Mouse (Mus musculus): ENCODE measurements around the gene Tesc. TPM values are rescaled to one million over a fixed set of nuclear protein-coding genes. Genes with fewer than 3 reads are reported as not detected.

The Tesc gene
- total and polyA plus RNA-seq, 3 experiments = not detected

- no peak for DNase-seq (ENCODE audit: low spot score)
- Histone ChIP-seq H3K27me3 (ENCODE audit: insufficient read depth, low read length) (no peaks in the 10 kb centered on the region), H3K9me3 (replicated peaks) (peaks cover 24% of the 10 kb centered on the region), H3K4me3 (ENCODE audit: low read depth, low read length) (no peak overlapping the region), H3K4me1 (ENCODE audit: insufficient read depth, low read depth, low read length) (no peaks in the 10 kb centered on the region), H3K36me3 (replicated peaks) (no peaks in the 10 kb centered on the region)
- ATAC-seq (ENCODE audit: extremely low read depth, insufficient number of reproducible peaks, low FRiP score, poor library complexity, severe bottlenecking) = no peak
- TF ChIP-seq TAL1 (conservative IDR thresholded peaks at IDR 0.05; ENCODE audit: low read depth, low read length) (no peak), CTCF (IDR thresholded peaks at IDR 0.05; ENCODE audit: low read depth, low read length) (no peak), GATA2 (IDR thresholded peaks at IDR 0.05; ENCODE audit: borderline replicate concordance, low read depth, low read length) (no peak), GATA1 (IDR thresholded peaks at IDR 0.05; ENCODE audit: borderline replicate concordance, low read length) (no peak), POLR2AphosphoS5 (IDR thresholded peaks at IDR 0.05; ENCODE audit: insufficient replicate concordance, low read depth, low read length) (no peak)
Observed at GRCm38 (mm10) chr5:118045385-118045784, 17.8 kb downstream of the Tesc start.

- Histone ChIP-seq H3K9me3 (replicated peaks) (peaks cover 24% of the 10 kb centered on the region), H3K4me1 (ENCODE audit: insufficient read depth, low read depth, low read length) (no peaks in the 10 kb centered on the region), H3K4me3 (ENCODE audit: low read depth, low read length) (no peak overlapping the region), H3K36me3 (replicated peaks) (no peaks in the 10 kb centered on the region), H3K27me3 (ENCODE audit: insufficient read depth, low read length) (no peaks in the 10 kb centered on the region)
- ATAC-seq (ENCODE audit: extremely low read depth, insufficient number of reproducible peaks, low FRiP score, poor library complexity, severe bottlenecking) (no peak), DNase-seq (ENCODE audit: low spot score) (no peak)
- TF ChIP-seq CTCF (IDR thresholded peaks at IDR 0.05; ENCODE audit: low read depth, low read length) (no peak), POLR2AphosphoS5 (IDR thresholded peaks at IDR 0.05; ENCODE audit: insufficient replicate concordance, low read depth, low read length) (no peak), GATA2 (IDR thresholded peaks at IDR 0.05; ENCODE audit: borderline replicate concordance, low read depth, low read length) (no peak), GATA1 (IDR thresholded peaks at IDR 0.05; ENCODE audit: borderline replicate concordance, low read length) (no peak), TAL1 (conservative IDR thresholded peaks at IDR 0.05; ENCODE audit: low read depth, low read length) (no peak)
Observed at GRCm38 (mm10) chr5:118047091-118047757, 19.7 kb downstream of the Tesc start.

- no peaks in the 10 kb centered on the region for H3K36me3 ChIP-seq (replicated peaks)
- no peak for DNase-seq (ENCODE audit: low spot score)
- H3K4me1 ChIP-seq (ENCODE audit: insufficient read depth, low read depth, low read length) = no peaks in the 10 kb centered on the region
Observed at GRCm38 (mm10) chr5:118048412-118048811, 20.9 kb downstream of the Tesc start.

GRCm38 (mm10) chr5:118048928-118049327 lies 21.4 kb downstream of the Tesc start:
- H3K9me3 ChIP-seq (replicated peaks) = peaks cover 18% of the 10 kb centered on the region
- H3K27me3 ChIP-seq (ENCODE audit: insufficient read depth, low read length) = no peaks in the 10 kb centered on the region
- no peak overlapping the region for H3K4me3 ChIP-seq (ENCODE audit: low read depth, low read length)
- DNase-seq (ENCODE audit: low spot score) (no peak), ATAC-seq (ENCODE audit: extremely low read depth, insufficient number of reproducible peaks, low FRiP score, poor library complexity, severe bottlenecking) (no peak)
- no peaks in the 10 kb centered on the region for H3K36me3 ChIP-seq (replicated peaks)
- no peaks in the 10 kb centered on the region for H3K4me1 ChIP-seq (ENCODE audit: insufficient read depth, low read depth, low read length)
- TF ChIP-seq POLR2AphosphoS5 (IDR thresholded peaks at IDR 0.05; ENCODE audit: insufficient replicate concordance, low read depth, low read length) (no peak), GATA1 (IDR thresholded peaks at IDR 0.05; ENCODE audit: borderline replicate concordance, low read length) (no peak), CTCF (IDR thresholded peaks at IDR 0.05; ENCODE audit: low read depth, low read length) (no peak), TAL1 (conservative IDR thresholded peaks at IDR 0.05; ENCODE audit: low read depth, low read length) (no peak), GATA2 (IDR thresholded peaks at IDR 0.05; ENCODE audit: borderline replicate concordance, low read depth, low read length) (no peak)

More at GRCm38 (mm10) chr5:118048412-118048811, 20.9 kb downstream of the Tesc start:
- no peaks in the 10 kb centered on the region for H3K27me3 ChIP-seq (ENCODE audit: insufficient read depth, low read length)
- H3K4me3 ChIP-seq (ENCODE audit: low read depth, low read length) = no peak overlapping the region
- ATAC-seq (ENCODE audit: extremely low read depth, insufficient number of reproducible peaks, low FRiP score, poor library complexity, severe bottlenecking) = no peak
- H3K9me3 ChIP-seq (replicated peaks) = peaks cover 18% of the 10 kb centered on the region
- TF ChIP-seq POLR2AphosphoS5 (IDR thresholded peaks at IDR 0.05; ENCODE audit: insufficient replicate concordance, low read depth, low read length) = no peak
- no peak for TF ChIP-seq GATA2 (IDR thresholded peaks at IDR 0.05; ENCODE audit: borderline replicate concordance, low read depth, low read length)
- no peak for TF ChIP-seq CTCF (IDR thresholded peaks at IDR 0.05; ENCODE audit: low read depth, low read length)
- TF ChIP-seq TAL1 (conservative IDR thresholded peaks at IDR 0.05; ENCODE audit: low read depth, low read length) = no peak
- no peak for TF ChIP-seq GATA1 (IDR thresholded peaks at IDR 0.05; ENCODE audit: borderline replicate concordance, low read length)

GRCm38 (mm10) chr5:118050743-118051142 lies 23.2 kb downstream of the Tesc start:
- Histone ChIP-seq H3K27me3 (ENCODE audit: insufficient read depth, low read length) (no peaks in the 10 kb centered on the region), H3K4me1 (ENCODE audit: insufficient read depth, low read depth, low read length) (no peaks in the 10 kb centered on the region), H3K36me3 (replicated peaks) (no peaks in the 10 kb centered on the region), H3K4me3 (ENCODE audit: low read depth, low read length) (no peak overlapping the region), H3K9me3 (replicated peaks) (peaks cover 8% of the 10 kb centered on the region; the same call in 1 of the 2 replicates)
- DNase-seq (ENCODE audit: low spot score) (no peak), ATAC-seq (ENCODE audit: extremely low read depth, insufficient number of reproducible peaks, low FRiP score, poor library complexity, severe bottlenecking) (no peak)
- TF ChIP-seq GATA2 (IDR thresholded peaks at IDR 0.05; ENCODE audit: borderline replicate concordance, low read depth, low read length) (no peak), CTCF (IDR thresholded peaks at IDR 0.05; ENCODE audit: low read depth, low read length) (no peak), POLR2AphosphoS5 (IDR thresholded peaks at IDR 0.05; ENCODE audit: insufficient replicate concordance, low read depth, low read length) (no peak), GATA1 (IDR thresholded peaks at IDR 0.05; ENCODE audit: borderline replicate concordance, low read length) (no peak), TAL1 (conservative IDR thresholded peaks at IDR 0.05; ENCODE audit: low read depth, low read length) (no peak)

GRCm38 (mm10) chr5:118051981-118052662 lies 24.6 kb downstream of the Tesc start:
- TF ChIP-seq GATA1 (IDR thresholded peaks at IDR 0.05; ENCODE audit: borderline replicate concordance, low read length) (no peak), TAL1 (conservative IDR thresholded peaks at IDR 0.05; ENCODE audit: low read depth, low read length) (no peak), GATA2 (IDR thresholded peaks at IDR 0.05; ENCODE audit: borderline replicate concordance, low read depth, low read length) (no peak), POLR2AphosphoS5 (IDR thresholded peaks at IDR 0.05; ENCODE audit: insufficient replicate concordance, low read depth, low read length) (no peak), CTCF (IDR thresholded peaks at IDR 0.05; ENCODE audit: low read depth, low read length) (no peak)
- H3K4me3 ChIP-seq (ENCODE audit: low read depth, low read length) = no peak overlapping the region
- no peaks in the 10 kb centered on the region for H3K36me3 ChIP-seq (replicated peaks)
- H3K4me1 ChIP-seq (ENCODE audit: insufficient read depth, low read depth, low read length) = no peaks in the 10 kb centered on the region
- no peak for ATAC-seq (ENCODE audit: extremely low read depth, insufficient number of reproducible peaks, low FRiP score, poor library complexity, severe bottlenecking)
- DNase-seq (ENCODE audit: low spot score) = no peak
- peaks cover 7% of the 10 kb centered on the region; the same call in 1 of the 2 replicates for H3K9me3 ChIP-seq (replicated peaks)
- H3K27me3 ChIP-seq (ENCODE audit: insufficient read depth, low read length) = peaks cover 3% of the 10 kb centered on the region; the same call in 1 of the 2 replicates
